Mouse (Mus musculus): ENCODE data around the gene Fignl1. TPM values are rescaled to one million over a fixed set of nuclear protein-coding genes. Genes with fewer than 3 reads are reported as not detected.
A peak's percentile ranks its signal among the peaks of the same experiment; 100 is the strongest.

Gene Fignl1
- polyA plus RNA-seq, 1 experiment from 2014 or later = 122 TPM

GRCm38 (mm10) chr11:11830884-11831495 lies 22.2 kb upstream of the Fignl1 start:
- H3K27ac ChIP-seq (ENCODE audit: low read depth, low read length) = peak overlapping the region; percentile 49
- 49% methylated on average over 12 of the region's 12 CpGs for WGBS
- no peak overlapping the region for H3K4me3 ChIP-seq (ENCODE audit: low read depth, low read length)
- no peak overlapping the region for H3K9ac ChIP-seq (ENCODE audit: low read depth, low read length)
- peaks cover 46% of the 10 kb centered on the region for H3K4me1 ChIP-seq (replicated peaks; ENCODE audit: control insufficient read depth, insufficient read depth, low read length)
- no peaks in the 10 kb centered on the region for H3K36me3 ChIP-seq (ENCODE audit: control insufficient read depth, insufficient read depth, low read length)
- ATAC-seq (replicated peaks; ENCODE audit: low FRiP score) (no peak), DNase-seq (ENCODE audit: low spot score) (no peak)
- H3K27me3 ChIP-seq (replicated peaks; ENCODE audit: control insufficient read depth, insufficient read depth, low read length) = peaks cover 4% of the 10 kb centered on the region; the same call in 1 of the 2 replicates
- H3K4me2 ChIP-seq = no peak overlapping the region
- no peaks in the 10 kb centered on the region for H3K9me3 ChIP-seq (ENCODE audit: control insufficient read depth, low read length)

GRCm38 (mm10) chr11:11829161-11830000 lies 20.6 kb upstream of the Fignl1 start:
- DNase-seq (ENCODE audit: low spot score) = no peak
- Histone ChIP-seq H3K9ac (ENCODE audit: low read depth, low read length) (no peak overlapping the region), H3K4me2 (no peak overlapping the region), H3K27me3 (replicated peaks; ENCODE audit: control insufficient read depth, insufficient read depth, low read length) (peaks cover 4% of the 10 kb centered on the region; the same call in 1 of the 2 replicates), H3K27ac (ENCODE audit: low read depth, low read length) (peak overlapping the region; percentile 60), H3K4me3 (ENCODE audit: low read depth, low read length) (no peak overlapping the region), H3K36me3 (ENCODE audit: control insufficient read depth, insufficient read depth, low read length) (no peaks in the 10 kb centered on the region), H3K4me1 (replicated peaks; ENCODE audit: control insufficient read depth, insufficient read depth, low read length) (peaks cover 39% of the 10 kb centered on the region), H3K9me3 (ENCODE audit: control insufficient read depth, low read length) (no peaks in the 10 kb centered on the region)
- no peak; the same call in 1 of the 2 replicates for ATAC-seq (replicated peaks; ENCODE audit: low FRiP score)
- 38% methylated on average over 11 of the region's 11 CpGs for WGBS

DNA sequence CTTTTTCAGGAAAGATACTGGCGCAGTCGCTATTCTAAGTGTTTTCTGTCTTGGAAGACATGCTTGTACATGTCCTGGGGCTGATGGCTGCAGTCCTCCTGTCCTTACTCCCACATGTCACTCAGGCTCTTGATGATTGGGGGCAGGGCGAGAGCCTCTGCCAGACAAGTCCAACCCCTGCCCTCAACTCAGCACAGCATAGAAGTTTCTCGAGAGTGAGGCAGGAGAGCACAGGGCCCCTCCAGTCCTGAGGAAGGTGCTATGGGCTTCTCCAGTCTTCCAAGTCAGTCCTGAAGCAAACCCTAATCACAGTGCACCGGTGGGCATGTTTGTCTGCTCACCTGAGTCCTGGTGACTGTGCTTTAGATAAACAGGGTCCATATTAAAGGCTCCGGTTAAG lies 20.0 kb upstream of the Fignl1 start:
- Histone ChIP-seq H3K36me3 (ENCODE audit: control insufficient read depth, insufficient read depth, low read length) (no peaks in the 10 kb centered on the region), H3K9me3 (ENCODE audit: control insufficient read depth, low read length) (no peaks in the 10 kb centered on the region), H3K27ac (ENCODE audit: low read depth, low read length) (peak overlapping the region; percentile 60), H3K4me1 (replicated peaks; ENCODE audit: control insufficient read depth, insufficient read depth, low read length) (peaks cover 44% of the 10 kb centered on the region), H3K4me2 (no peak overlapping the region), H3K9ac (ENCODE audit: low read depth, low read length) (no peak overlapping the region), H3K4me3 (ENCODE audit: low read depth, low read length) (no peak overlapping the region), H3K27me3 (replicated peaks; ENCODE audit: control insufficient read depth, insufficient read depth, low read length) (peaks cover 4% of the 10 kb centered on the region; the same call in 1 of the 2 replicates)
- 22% methylated on average over 6 of the region's 6 CpGs for WGBS
- DNase-seq (ENCODE audit: low spot score) = no peak
- ATAC-seq (replicated peaks; ENCODE audit: low FRiP score) = no peak

DNA sequence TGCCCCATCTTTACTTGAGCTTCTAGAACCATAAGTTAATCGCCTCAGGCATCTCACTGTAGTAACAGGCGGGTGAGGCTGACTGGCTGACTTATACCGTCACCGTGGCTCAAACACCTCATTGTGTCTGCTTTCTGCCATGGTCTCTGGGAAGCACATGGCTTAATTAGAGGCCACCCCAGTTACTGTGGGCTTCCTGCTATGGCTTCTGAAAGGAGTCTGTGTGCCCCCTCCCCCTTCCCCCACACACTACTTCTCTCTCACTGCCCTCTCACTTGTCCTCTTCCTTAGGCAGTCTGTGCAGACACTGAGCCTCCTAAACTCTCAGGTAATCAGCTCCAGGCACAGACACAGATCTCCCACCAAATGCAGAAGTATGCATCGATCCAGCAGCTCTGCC lies 19.5 kb upstream of the Fignl1 start:
- H3K36me3 ChIP-seq (ENCODE audit: control insufficient read depth, insufficient read depth, low read length) = no peaks in the 10 kb centered on the region
- WGBS = 39% methylated on average over 5 of the region's 5 CpGs
- H3K4me1 ChIP-seq (replicated peaks; ENCODE audit: control insufficient read depth, insufficient read depth, low read length) = peaks cover 48% of the 10 kb centered on the region
- ATAC-seq (replicated peaks; ENCODE audit: low FRiP score) (no peak), DNase-seq (ENCODE audit: low spot score) (no peak)
- H3K9me3 ChIP-seq (ENCODE audit: control insufficient read depth, low read length) = no peaks in the 10 kb centered on the region
- H3K27me3 ChIP-seq (replicated peaks; ENCODE audit: control insufficient read depth, insufficient read depth, low read length) = peaks cover 4% of the 10 kb centered on the region; the same call in 1 of the 2 replicates
- no peak overlapping the region for H3K9ac ChIP-seq (ENCODE audit: low read depth, low read length)
- 0 out of 2 replicates have a peak overlapping the region, but pooled peaks have one; percentile 0 for H3K27ac ChIP-seq (ENCODE audit: low read depth, low read length)
- H3K4me2 ChIP-seq = no peak overlapping the region
- no peak overlapping the region for H3K4me3 ChIP-seq (ENCODE audit: low read depth, low read length)

DNA sequence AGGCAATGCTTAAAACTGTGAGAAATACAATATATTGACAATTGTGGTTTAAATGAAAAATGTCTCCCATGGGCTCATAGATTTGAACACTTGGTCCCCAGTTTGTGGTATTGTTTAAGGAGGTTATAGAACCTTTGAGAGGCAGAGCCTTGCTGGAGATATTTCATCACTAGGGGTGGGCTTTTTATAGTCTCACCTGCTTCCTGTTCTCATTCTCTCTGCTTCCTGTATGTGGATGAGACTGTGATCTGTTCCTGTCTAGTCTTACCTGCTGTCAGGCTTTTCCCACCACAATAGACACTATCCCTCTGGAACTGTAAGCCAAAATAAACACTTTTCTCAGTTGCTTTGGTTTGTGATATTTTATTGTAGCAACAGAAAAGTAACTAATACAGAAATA lies 17.7 kb upstream of the Fignl1 start:
- DNase-seq (ENCODE audit: low spot score) (no peak), ATAC-seq (replicated peaks; ENCODE audit: low FRiP score) (no peak)
- Histone ChIP-seq H3K9me3 (ENCODE audit: control insufficient read depth, low read length) (no peaks in the 10 kb centered on the region), H3K27ac (ENCODE audit: low read depth, low read length) (no peak overlapping the region), H3K4me3 (ENCODE audit: low read depth, low read length) (no peak overlapping the region), H3K4me2 (no peak overlapping the region), H3K36me3 (ENCODE audit: control insufficient read depth, insufficient read depth, low read length) (no peaks in the 10 kb centered on the region), H3K4me1 (replicated peaks; ENCODE audit: control insufficient read depth, insufficient read depth, low read length) (peaks cover 50% of the 10 kb centered on the region), H3K27me3 (replicated peaks; ENCODE audit: control insufficient read depth, insufficient read depth, low read length) (peaks cover 4% of the 10 kb centered on the region; the same call in 1 of the 2 replicates), H3K9ac (ENCODE audit: low read depth, low read length) (no peak overlapping the region)

DNA sequence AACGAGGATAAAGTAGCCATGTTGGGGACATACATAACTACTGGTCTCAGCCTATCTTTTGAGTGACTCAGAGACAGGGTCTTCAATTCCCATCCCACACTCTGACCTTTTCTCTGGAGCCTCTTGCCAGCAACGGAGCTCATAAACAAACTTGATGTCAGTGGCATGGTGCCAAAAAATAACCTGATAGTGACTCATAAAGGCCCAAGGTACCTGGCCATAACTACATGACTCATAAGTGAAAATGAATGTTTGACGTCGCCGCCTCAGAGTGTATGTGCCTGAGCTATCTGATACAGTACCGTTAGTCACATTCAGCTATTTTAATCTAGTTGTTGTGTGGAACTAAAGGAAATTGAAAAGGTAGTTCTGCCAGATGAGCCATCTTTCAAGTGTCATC lies 16.9 kb upstream of the Fignl1 start:
- Histone ChIP-seq H3K9me3 (ENCODE audit: control insufficient read depth, low read length) (no peaks in the 10 kb centered on the region), H3K4me1 (replicated peaks; ENCODE audit: control insufficient read depth, insufficient read depth, low read length) (peaks cover 57% of the 10 kb centered on the region), H3K9ac (ENCODE audit: low read depth, low read length) (no peak overlapping the region), H3K4me3 (ENCODE audit: low read depth, low read length) (no peak overlapping the region), H3K36me3 (ENCODE audit: control insufficient read depth, insufficient read depth, low read length) (no peaks in the 10 kb centered on the region), H3K27ac (ENCODE audit: low read depth, low read length) (no peak overlapping the region), H3K27me3 (replicated peaks; ENCODE audit: control insufficient read depth, insufficient read depth, low read length) (peaks cover 4% of the 10 kb centered on the region; the same call in 1 of the 2 replicates), H3K4me2 (no peak overlapping the region)
- 73% methylated on average over 6 of the region's 6 CpGs for WGBS
- no peak for DNase-seq (ENCODE audit: low spot score)
- no peak for ATAC-seq (replicated peaks; ENCODE audit: low FRiP score)

GRCm38 (mm10) chr11:11824970-11825635 lies 16.3 kb upstream of the Fignl1 start:
- ATAC-seq (replicated peaks; ENCODE audit: low FRiP score) = no peak
- H3K36me3 ChIP-seq (ENCODE audit: control insufficient read depth, insufficient read depth, low read length) = no peaks in the 10 kb centered on the region
- no peak for DNase-seq (ENCODE audit: low spot score)
- no peaks in the 10 kb centered on the region for H3K9me3 ChIP-seq (ENCODE audit: control insufficient read depth, low read length)
- no peak overlapping the region for H3K4me2 ChIP-seq
- H3K27me3 ChIP-seq (replicated peaks; ENCODE audit: control insufficient read depth, insufficient read depth, low read length) = peaks cover 4% of the 10 kb centered on the region; the same call in 1 of the 2 replicates
- no peak overlapping the region for H3K27ac ChIP-seq (ENCODE audit: low read depth, low read length)
- peaks cover 56% of the 10 kb centered on the region for H3K4me1 ChIP-seq (replicated peaks; ENCODE audit: control insufficient read depth, insufficient read depth, low read length)
- no peak overlapping the region for H3K9ac ChIP-seq (ENCODE audit: low read depth, low read length)
- H3K4me3 ChIP-seq (ENCODE audit: low read depth, low read length) = no peak overlapping the region
- 68% methylated on average over 3 of the region's 3 CpGs for WGBS

DNA sequence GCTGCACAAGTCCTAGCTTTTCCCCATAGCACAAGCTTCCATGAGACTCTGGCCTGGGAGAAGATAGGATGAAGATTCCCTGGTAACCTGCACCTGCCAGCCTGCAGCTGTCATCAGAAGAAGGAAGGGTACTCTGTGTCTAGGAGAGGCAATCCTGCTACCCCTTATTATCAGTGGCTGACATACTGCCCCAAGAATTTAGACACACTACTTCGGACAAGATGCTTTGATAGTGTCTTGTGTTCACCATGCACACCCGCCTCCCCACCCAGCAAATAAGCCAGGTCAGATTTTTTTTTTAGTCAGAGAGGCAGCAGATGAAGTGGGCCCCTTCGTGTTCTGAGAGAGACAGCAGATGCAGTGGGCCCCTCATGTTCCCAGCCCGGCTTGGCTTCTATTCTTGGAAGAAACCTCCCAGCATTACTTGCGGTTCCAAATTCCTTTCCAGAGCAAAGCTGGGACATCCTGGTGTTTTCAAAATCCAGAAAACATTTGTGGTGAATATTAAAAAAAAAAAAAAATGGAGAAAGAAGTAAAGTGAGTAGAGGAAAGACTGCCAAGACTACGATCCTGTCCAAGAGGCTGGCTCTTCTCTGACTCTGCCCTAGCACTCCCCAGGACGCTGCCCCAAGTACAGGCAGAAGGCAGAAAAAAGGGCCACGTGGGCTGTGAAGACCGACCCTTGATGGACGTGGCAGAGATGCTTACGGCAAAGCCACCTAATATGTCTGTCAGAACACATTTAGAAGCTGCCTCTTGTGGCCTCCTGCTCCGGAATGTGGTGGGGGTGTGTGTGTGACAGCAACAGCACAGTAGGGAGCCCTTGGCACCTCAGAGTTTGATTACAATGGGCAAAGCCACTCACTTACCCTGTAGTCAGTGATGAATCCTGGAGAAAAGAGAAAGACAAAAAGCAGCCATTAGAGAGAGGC lies 15.5 kb upstream of the Fignl1 start:
- peaks cover 56% of the 10 kb centered on the region for H3K4me1 ChIP-seq (replicated peaks; ENCODE audit: control insufficient read depth, insufficient read depth, low read length)
- H3K27me3 ChIP-seq (replicated peaks; ENCODE audit: control insufficient read depth, insufficient read depth, low read length) = peaks cover 2% of the 10 kb centered on the region; the same call in 1 of the 2 replicates
- H3K9me3 ChIP-seq (ENCODE audit: control insufficient read depth, low read length) = no peaks in the 10 kb centered on the region
- H3K36me3 ChIP-seq (ENCODE audit: control insufficient read depth, insufficient read depth, low read length) = no peaks in the 10 kb centered on the region
- 0 out of 2 replicates have a peak overlapping the region, but pooled peaks have one; percentile 7 for H3K4me2 ChIP-seq
- H3K27ac ChIP-seq (ENCODE audit: low read depth, low read length) = no peak overlapping the region; the same call in 1 of the 2 replicates
- DNase-seq (ENCODE audit: low spot score) (no peak), ATAC-seq (replicated peaks; ENCODE audit: low FRiP score) (peak; percentile 49)
- WGBS = 37% methylated on average over 12 of the region's 12 CpGs
- no peak overlapping the region for H3K4me3 ChIP-seq (ENCODE audit: low read depth, low read length)
- H3K9ac ChIP-seq (ENCODE audit: low read depth, low read length) = no peak overlapping the region

All from liver, embryonic 11.5 days (tissue).